Mouse (Mus musculus) urinary bladder, postnatal 4 days (tissue): ENCODE data around the gene Msln.

Experiments
- DNase-seq, 2 experiments: peaks; one replicate each; pipeline ENCODE4 v3.0.0; 2021 to 2022; ENCODE audit warnings: low spot score in 2 of 2

Msln gene

DNA sequence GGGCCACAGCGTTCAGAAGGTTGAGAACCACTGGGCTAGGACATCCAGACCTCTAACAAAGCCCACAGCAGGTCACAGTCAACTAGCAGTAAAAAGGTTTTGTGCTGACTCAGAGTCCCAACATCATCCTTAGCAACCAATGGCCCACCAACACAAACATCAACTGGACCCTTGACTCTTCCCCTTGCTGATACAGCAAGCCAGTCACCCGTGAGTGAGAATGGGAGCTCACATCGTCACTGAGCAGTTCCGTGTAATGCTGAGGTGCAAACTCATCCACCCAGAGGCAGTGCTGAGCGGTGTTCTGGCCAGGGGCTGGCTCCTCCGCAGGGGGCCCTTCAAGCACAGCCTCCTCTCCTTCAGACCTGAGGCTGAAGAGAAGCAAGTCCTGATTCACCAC is 28.9 kb downstream of the Msln start:
- no peak for DNase-seq

DNA sequence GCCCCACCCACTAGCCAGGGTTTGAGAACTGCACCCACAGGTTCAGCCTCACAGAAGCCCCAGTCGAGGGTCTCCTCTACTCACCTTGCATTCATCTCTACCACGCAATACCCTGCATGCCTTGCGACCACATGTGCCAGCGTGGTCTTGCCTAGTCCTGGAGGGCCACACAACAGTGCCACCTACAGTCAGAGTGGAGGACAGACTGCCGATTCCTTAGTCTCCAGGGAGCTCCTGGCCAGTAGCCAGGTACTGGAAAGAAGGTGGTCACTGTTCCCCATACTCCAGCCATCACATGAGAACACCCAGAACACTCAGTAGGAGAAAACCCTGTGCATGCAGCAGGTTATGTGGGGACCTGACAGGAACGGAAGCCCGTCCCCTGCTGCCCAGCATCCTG is 30.3 kb downstream of the Msln start:
- no peak for DNase-seq

DNA sequence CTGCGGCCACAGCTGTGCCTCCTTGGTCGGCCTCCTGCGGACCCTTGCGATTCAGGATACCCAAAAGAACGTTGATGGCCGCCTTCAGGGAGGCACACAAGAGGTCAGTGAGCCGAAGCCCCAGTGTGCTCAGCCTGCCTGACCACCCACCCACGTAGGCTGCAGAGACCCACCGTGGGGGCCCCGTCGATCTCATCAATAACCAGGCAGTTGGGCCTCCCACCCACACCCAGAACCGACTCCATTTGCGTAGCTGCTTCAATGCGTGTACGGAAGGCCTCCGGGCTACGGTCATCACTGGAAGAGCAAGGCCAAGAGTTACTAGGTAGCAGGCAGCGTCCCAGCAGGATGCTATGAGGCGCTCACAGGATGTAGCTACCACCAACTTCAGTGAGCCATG is 30.7 kb downstream of the Msln start:
- DNase-seq = no peak

DNA sequence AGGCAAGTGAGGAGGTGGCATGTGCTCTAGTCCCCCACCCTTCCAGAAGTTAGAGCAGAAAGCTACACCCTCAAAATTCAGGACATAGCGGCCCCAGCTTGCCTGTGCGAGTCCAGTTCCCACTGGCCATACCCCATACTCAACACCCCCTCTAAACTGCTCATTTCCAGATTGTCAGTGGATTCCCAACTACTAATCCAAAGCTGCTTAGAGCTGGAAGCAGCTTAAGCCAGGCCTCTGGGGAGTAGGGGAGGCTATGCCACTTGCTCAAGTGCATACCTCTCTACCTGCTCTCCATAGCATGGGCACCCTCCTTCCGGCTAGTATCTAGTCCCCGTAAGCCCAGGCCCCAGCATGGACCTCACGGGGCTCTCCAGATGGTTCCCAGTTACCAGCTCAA is 32.7 kb downstream of the Msln start:
- DNase-seq = no peak

DNA sequence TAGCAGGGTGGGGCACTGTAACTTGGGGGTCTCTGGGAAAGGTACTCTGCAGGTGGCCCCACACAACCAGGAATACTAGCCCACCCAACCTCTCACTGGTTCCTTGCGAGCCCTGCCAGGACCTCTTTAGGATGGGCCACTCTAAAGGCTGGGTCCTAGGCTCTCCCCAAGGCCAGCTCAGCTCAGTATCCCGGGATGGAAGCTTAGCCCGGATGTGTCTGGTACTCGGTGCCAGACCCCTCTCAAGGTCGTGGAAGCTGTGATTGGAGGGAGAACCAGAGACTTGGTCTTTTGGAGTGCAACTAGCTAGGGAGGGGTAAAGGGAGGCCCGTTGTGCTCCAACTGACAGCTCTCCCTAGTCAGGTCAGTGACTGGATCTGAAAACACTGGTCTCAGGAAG is 36.5 kb downstream of the Msln start:
- DNase-seq = no peak

DNA sequence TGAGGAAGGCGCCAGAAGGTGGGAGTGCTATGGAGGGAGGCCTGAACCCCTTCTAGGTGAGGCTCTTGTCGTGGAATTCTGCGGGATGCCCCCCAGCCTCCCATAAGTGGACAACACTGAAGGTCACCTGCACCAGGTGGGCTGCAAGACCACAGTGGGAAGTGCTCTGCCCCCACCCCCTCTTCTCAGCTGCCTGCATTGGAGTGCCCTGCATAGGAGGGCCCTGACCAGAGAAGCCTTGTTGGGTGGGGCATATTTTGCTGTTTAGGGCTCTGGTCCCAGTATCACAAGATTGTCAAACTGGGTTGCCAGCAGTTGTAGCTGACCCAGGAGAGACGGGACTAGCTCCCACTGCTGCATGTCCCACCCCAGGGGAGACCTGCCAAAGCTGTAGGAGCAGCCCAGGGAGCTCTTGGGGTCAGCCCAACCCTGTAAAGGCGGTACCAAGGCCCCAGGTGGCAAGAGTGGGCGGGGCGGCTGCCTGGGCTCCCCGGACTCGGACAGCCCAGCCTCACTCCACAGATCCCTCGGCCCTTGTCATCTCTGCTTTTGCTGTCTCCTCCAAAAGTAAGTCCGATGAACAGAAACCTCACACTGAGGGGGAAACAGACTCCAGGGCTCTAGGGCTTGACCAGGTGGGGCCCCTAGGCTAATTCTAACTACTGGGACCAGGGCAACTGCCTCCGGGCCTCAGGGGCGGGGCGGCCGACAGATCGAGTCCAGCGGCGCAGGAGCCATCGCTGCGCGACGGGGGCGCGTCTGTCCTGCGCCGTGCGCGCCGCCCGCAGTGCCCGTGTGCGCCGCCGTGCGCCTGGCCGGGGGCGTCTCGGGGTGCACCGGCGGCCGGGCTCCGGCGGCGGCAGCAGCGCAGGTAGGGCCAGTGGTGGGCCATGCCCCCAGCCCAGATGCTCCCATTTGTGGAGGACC is 37.2 kb downstream of the Msln start, which contains the start of gene Gng13:
Gene Gng13, plus strand, starts transcription at position 461 of the 927 bp plus-strand sequence.
- DNase-seq = no peak

DNA sequence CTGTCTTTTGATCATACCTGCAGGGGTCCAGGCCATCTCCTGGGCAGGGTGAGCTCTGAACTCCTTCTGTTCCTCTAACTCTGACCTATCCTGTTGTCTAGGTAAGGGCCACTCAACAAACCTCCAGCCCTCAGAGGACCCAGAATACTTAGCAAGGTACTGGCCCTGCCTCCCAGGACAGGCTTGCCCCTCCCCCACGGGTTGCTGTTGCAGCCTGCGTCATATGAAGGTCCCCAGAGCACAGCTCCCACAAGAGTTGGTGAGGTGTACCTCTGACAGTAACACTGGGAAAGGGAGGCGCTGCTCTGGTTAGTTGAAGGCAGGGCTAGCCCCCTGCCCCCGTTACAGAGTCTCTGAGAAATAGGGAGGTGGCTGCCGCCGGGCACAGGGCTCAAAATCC is 38.0 kb downstream of the Msln start:
- DNase-seq = no peak

DNA sequence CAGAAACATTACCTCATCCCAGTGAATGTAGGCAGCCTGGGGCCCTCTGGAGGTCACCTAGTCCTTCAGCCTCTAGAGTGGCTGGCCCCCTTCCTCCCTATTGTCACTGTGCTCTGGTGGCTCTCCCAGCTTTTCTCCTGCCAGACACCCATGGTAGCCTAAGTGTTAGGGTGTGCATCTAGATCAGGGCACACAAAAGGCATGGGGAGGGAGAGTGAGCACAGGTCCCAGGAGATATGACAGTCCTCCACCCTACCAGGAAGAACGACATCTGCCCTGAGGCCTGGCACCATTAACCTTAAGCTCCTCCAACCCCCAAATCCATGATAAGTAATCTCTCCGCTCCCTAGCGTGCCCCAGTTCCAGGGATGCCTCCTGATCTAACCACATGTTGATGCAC is 38.6 kb downstream of the Msln start:
- no peak for DNase-seq

DNA sequence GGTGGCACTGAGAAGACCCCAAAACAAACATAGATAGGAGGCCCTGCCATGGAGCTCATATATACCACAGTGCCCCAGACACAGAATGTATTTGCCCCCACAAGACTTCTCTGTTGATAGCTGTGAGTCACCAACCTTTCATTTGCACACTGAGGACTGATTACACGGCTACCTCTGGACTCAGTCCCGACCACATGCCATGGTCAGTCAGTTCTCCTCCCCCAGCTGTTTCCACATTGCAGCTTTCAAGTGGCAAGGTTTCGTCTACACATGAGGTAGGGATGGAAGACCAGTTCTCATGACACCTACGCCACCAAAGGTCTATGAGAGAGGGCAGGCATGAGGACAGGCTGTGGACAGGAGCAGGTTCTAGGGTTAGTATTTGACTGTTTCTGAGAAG is 43.0 kb downstream of the Msln start:
- no peak for DNase-seq

DNA sequence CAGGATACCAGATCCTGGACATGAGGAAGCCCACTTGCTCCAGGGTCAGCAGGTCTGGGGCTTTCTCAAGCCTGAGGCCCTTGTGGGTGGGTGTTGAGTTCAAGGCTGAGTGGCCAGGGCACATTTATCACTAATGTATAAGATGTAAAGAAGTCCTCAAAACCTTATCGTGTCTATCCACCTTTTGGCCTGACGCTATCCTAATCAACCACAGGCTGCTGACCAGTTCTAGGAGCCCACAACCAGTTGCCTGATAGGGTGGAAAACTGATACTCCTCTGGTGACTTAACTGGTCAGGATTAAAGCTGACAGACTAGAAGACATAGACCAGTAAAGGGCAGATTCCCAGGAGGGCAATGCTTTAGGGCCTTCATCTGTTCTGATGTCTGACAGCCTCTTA is 44.2 kb downstream of the Msln start:
- no peak for DNase-seq

DNA sequence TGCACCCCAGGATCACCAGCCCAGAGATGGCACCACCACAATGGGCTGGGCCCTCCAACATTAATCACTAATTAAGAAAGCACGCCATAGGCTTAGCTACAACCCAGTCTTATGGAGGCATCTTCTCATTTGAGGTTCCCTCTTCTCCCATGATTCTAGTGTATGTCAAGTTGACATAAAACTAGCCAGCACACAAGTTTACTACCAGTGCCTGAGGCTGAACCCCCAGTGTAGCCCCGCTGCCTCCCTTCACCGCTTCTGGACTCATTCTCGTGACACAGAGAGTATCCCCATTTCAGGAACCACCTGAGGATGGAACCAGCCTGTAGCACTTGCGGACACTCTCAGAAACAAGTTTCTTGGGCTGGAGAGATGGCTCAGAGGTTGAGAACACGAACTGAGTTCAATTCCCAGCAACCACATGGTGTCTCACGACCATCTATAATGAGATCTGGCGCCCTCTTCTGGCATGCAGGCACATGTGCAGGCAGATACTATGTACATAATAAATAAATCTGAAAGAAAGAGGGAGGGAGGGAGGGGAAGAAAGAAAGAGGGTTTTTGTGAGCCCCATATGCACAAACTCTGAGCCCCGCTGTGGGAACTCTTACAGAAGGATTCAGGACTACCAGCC is 53.2 kb downstream of the Msln start:
- DNase-seq = no peak
